Mouse (Mus musculus): Measurements from ENCODE around the gene Nsun4.

The Nsun4 gene

DNA sequence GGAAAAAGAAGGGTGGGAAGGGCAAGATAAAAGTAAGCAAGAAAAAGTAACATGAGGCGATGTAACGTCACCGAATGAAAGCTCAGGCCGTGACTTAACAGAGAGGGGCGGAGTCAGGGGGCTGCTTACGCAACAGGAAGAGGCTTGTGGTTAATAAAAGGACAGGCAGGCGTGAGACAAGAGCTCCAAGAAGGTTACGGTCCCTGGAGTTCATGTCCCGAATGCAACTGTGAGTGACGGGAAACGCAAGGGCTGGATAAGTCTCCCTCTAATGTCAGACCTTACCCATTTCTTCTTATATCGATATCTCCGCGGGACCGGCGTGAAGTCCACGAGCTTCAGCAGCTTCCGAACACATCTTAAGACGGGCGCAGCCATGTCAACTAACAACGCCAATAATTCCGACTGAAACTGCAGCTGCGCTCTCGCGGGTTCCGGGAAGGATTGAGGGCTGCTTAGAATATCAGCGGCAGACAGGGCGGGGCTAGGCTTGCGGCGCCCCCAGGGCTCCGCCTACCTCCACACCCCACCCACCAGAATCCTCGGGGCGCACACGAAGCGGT, at the start of gene Nsun4:
Nsun4 (minus strand) TSS at position 478 of the 563 bp plus-strand sequence.
- in situ Hi-C loops (cut with MboI; ENCODE audit: low pct_unique_long_range_greater_than_20kb in 1 of 2, low sequenced_read_pairs in 2 of 2, unreplicated experiment in 1 of 2) = no loop called here

GRCm38 (mm10) chr4:116100959-116101358, 47.3 kb upstream of the Nsun4 start:
- in situ Hi-C loops (cut with MboI; ENCODE audit: low pct_unique_long_range_greater_than_20kb in 1 of 2, low sequenced_read_pairs in 2 of 2, unreplicated experiment in 1 of 2) = no loop called here

GRCm38 (mm10) chr4:116097211-116097610, 43.5 kb upstream of the Nsun4 start:
- in situ Hi-C loops (cut with MboI; ENCODE audit: low pct_unique_long_range_greater_than_20kb in 1 of 2, low sequenced_read_pairs in 2 of 2, unreplicated experiment in 1 of 2) = no loop called here

- in situ Hi-C loops (cut with MboI; ENCODE audit: low pct_unique_long_range_greater_than_20kb in 1 of 2, low sequenced_read_pairs in 2 of 2, unreplicated experiment in 1 of 2) = no loop called here
Observed at GRCm38 (mm10) chr4:116096291-116096690, 42.6 kb upstream of the Nsun4 start.

GRCm38 (mm10) chr4:116088510-116089249, 35.0 kb upstream of the Nsun4 start:
- in situ Hi-C loops (cut with MboI; ENCODE audit: low pct_unique_long_range_greater_than_20kb in 1 of 2, low sequenced_read_pairs in 2 of 2, unreplicated experiment in 1 of 2) = no loop called here

DNA sequence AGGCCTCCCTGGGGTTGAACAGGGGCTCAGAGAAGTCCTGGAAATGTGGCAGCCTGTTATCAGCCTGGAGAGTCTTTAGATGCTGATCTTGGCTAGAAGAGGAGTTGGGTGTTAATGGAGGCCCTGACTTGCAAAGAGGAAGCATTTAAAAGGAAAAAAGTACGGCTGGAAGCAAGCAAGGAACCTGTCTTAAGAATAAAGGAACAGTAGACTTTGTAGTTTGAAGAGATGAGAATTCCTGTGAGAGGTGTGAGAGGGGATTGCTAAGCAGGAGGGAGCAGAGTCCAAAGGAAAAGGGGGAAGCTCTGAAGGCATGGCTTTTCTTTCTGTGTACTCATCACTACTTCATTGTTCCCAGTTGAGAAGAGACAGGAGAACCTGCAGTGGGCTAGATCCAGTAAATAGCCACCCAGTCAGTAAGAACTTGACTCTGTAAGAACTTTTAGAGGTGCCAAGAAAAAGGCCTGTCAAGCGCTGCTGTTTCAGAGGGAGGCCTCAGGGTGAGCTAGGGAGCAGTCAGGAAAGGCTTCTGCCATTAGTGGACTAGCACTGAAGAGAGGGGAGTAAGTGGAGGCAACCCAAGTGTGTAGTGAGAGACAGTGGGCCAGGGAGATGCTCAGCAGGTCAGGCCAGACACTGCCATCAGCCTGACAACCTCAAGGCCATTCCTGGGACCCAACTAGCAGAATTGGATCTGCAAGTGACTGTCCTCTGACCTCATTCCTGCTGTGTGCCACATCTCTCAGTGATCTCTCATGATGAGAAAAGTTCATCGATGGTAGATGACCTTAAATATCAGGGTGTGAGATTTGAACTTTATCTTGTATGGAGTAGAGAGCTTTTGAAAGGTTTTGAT, 23.8 kb upstream of the Nsun4 start:
- in situ Hi-C loops (cut with MboI; ENCODE audit: low pct_unique_long_range_greater_than_20kb in 1 of 2, low sequenced_read_pairs in 2 of 2, unreplicated experiment in 1 of 2) = no loop called here

DNA sequence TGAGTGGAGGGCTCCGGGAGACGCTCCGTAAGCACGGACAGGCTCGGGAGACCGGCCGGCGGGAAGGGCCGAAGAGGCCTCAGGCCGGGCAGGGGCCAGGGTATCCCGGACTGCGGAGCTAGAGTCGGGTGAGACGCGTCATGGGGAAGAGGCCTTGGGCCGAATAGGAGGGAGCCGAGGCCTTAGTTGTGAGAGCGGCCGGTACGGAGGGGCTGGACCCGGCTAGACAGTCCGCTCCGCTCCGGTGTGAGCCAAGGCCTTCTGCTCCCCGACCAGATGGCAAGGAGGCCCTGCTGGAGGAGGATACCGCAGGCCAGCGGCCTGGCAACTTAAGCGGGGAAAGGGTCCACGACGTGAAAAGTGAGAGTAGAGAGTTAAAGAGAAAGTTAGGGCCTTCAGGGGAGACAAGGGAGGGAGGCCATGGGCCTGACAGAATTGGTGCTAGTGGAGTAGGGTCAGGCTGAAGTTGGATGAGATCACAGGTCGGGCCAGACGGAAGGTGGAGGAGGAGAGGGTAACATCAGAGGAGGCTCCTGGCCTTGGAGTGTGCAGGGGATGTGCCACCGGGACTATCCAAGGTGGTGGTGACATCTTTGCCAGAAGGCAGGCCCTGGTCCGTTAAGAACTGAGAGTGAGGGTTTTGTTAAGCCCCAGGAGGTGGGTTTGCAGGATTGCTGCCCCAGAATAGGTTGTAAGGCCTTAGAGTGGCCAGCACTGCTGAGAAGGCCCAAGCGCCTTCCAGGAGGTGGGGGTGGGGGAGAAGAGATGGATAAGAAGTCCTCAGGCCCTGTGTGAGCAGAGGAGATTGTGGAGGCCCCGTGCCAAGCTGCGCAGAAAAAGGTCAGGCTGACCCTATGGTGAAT, 22.9 kb upstream of the Nsun4 start:
- in situ Hi-C loops (cut with MboI; ENCODE audit: low pct_unique_long_range_greater_than_20kb in 1 of 2, low sequenced_read_pairs in 2 of 2, unreplicated experiment in 1 of 2) = no loop called here

GRCm38 (mm10) chr4:116075631-116076368, 22.1 kb upstream of the Nsun4 start:
- in situ Hi-C loops (cut with MboI; ENCODE audit: low pct_unique_long_range_greater_than_20kb in 1 of 2, low sequenced_read_pairs in 2 of 2, unreplicated experiment in 1 of 2) = no loop called here

- in situ Hi-C loops (cut with MboI; ENCODE audit: low pct_unique_long_range_greater_than_20kb in 1 of 2, low sequenced_read_pairs in 2 of 2, unreplicated experiment in 1 of 2) = no loop called here
Observed at GRCm38 (mm10) chr4:116074861-116075620, 21.4 kb upstream of the Nsun4 start, which contains the start of the genes Uqcrh and Lrrc41. Gene Uqcrh (minus strand): TSS chr4:116075071. Gene Lrrc41 (plus strand): TSS chr4:116075269.

DNA sequence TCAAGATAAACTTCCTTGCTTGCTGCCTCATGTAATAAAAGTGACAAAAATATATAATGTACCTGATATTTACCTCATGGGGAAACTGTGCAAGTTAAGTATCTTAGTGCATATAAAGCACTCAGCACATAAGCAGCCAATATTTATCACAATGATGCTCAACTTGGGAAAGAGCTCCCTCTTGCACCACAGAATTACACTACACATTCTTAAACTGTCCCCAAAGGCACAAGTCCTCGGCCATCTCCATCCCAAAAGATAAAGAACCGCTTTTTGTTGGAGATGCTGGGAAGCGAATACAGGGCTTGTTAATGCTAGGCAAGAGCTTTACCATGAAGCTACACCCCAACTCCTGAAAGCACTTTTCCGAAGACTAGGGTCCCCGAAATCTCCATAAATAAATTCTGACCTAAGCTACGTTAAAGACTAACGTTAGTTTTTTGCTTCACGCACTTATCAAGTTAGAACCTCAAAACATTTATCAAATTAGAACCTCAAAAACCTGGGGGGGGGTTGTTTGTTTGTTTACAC, 20.5 kb upstream of the Nsun4 start:
- in situ Hi-C loops (cut with MboI; ENCODE audit: low pct_unique_long_range_greater_than_20kb in 1 of 2, low sequenced_read_pairs in 2 of 2, unreplicated experiment in 1 of 2) = no loop called here

GRCm38 (mm10) chr4:116073146-116073545, 19.5 kb upstream of the Nsun4 start:
- in situ Hi-C loops (cut with MboI; ENCODE audit: low pct_unique_long_range_greater_than_20kb in 1 of 2, low sequenced_read_pairs in 2 of 2, unreplicated experiment in 1 of 2) = no loop called here

GRCm38 (mm10) chr4:116070116-116070515, 16.4 kb upstream of the Nsun4 start:
- in situ Hi-C loops (cut with MboI; ENCODE audit: low pct_unique_long_range_greater_than_20kb in 1 of 2, low sequenced_read_pairs in 2 of 2, unreplicated experiment in 1 of 2) = no loop called here

DNA sequence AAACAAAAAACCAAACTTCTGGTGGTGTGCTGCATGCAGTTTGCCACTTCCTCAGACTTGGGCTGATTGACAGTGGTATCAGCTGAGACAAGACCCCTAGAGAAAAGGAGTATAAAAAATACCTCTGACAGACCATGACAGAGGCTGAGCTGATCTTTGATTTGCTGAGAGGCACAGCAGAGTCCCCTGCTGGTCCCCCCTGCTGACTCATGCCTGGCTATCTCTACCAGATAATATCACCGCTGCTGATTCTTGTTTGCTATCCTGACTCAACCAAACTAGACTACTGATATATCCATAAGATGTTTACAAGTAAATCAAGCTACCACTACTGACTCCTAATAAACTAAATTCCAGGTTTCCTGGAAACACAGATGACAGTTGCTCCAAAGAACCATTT, 10.2 kb upstream of the Nsun4 start:
- in situ Hi-C loops (cut with MboI; ENCODE audit: low pct_unique_long_range_greater_than_20kb in 1 of 2, low sequenced_read_pairs in 2 of 2, unreplicated experiment in 1 of 2) = no loop called here

DNA sequence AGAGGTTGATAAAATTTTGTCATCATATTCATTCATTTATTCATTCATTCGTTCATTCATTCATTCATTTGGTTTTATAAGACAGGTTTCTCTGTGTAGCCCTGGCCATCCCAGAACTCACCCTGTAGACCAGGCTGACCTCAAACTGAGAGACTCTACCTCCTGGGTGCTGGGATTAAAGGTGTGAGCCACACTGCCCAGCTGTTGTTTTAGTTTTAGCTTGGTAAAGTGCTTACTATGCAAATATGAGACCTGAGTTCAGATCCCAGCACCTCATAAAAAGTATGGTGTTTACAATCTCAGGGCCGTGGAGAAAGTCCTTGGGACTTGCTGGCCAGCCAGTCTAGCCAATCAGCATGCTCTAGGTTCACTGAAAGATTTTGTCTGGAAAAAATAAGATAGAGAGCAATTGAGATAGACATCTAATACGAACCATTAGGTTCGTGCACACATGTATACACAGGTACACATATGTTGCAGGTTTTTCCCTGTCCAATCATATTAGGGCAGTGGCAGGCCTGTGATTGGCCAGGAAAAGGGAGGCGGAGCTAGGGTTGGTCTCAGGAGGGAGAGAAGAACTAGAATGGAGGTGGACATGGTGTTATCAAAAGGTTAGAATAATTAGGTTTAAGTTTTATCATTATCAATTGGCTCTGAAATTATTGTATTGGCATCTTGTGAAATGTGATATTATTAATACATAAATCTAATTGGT, 5.5 kb upstream of the Nsun4 start:
- in situ Hi-C loops (cut with MboI; ENCODE audit: low pct_unique_long_range_greater_than_20kb in 1 of 2, low sequenced_read_pairs in 2 of 2, unreplicated experiment in 1 of 2) = no loop called here

DNA sequence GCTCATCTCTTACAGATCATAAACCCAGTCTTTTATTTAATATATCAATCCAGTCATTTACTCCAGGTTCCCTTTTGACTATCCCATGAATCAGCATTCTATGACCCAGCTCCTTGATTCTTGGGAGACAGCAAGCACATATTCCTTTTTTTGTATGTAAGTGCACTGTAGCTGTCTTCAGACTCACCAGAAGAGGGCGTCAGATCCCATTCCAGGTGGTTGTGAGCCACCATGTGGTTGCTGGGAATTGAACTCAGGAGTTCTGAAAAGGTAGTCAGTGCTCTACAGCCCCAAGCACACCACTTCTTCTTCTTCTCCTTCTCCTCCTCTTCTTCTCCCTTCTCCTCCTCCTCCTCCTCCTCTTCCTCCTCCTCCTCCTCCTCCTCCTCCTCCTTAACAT, 3.9 kb upstream of the Nsun4 start:
- in situ Hi-C loops (cut with MboI; ENCODE audit: low pct_unique_long_range_greater_than_20kb in 1 of 2, low sequenced_read_pairs in 2 of 2, unreplicated experiment in 1 of 2) = no loop called here

GRCm38 (mm10) chr4:116052526-116053293, 966 bp downstream of the Nsun4 start:
- in situ Hi-C loops (cut with MboI; ENCODE audit: low pct_unique_long_range_greater_than_20kb in 1 of 2, low sequenced_read_pairs in 2 of 2, unreplicated experiment in 1 of 2) = no loop called here

Data from mouse embryonic stem cell (cell line).